In genomic region chr9:8003301-8004271, GRCm38 (mm10) we compare ENCODE assay signal across 8 mouse cellular contexts. TPM values are rescaled to one million over a fixed set of nuclear protein-coding genes. Genes with fewer than 3 reads are reported as not detected.
A peak's percentile ranks its signal among the peaks of the same experiment; 100 is the strongest.
DNase-seq lines count a peak whose midpoint lies in the region; ATAC-seq lines count a peak whose summit lies in the region.

No protein-coding gene starts in this region.

- intact Hi-C loops in left cerebral cortex, postnatal 14 days (cut with DNase I) = no loop called here

- no peaks in the 10 kb centered on the region for H3K9me3 ChIP-seq in hindbrain, embryonic 16.5 days (ENCODE audit: control insufficient read depth, low read length)

- H3K4me1 ChIP-seq in hindbrain, embryonic 16.5 days (ENCODE audit: control insufficient read depth, insufficient read depth, low read depth, low read length) = peaks cover 7% of the 10 kb centered on the region

- peak; percentile 74 for ATAC-seq in hindbrain, embryonic 16.5 days
- 0 out of 2 replicates have a peak, but pooled peaks have one; percentile 42 for ATAC-seq in megakaryocyte-erythroid progenitor cell, adult 5-6 weeks (replicated peaks; ENCODE audit: low FRiP score, low TSS enrichment, poor library complexity, severe bottlenecking)
- ATAC-seq in inflammation-experienced regulatory T-cells, adult 6 months = no peak

- DNase-seq in adrenal gland, adult 18-20 months (ENCODE audit: low spot score in 2 of 2) = peak; percentile 59 to 73
- DNase-seq in cerebellum, postnatal 36 days = peak; percentile 17 to 29
- DNase-seq in gastrocnemius, adult 8-10 months (ENCODE audit: low spot score in 2 of 2) = peak; percentile 40 to 41
- DNase-seq in left cerebral cortex, postnatal 14 days (ENCODE audit: low spot score in 2 of 2) = peak; percentile 16 to 25
- peak; percentile 50 for DNase-seq in right cerebral cortex, postnatal 4 days

- peak overlapping the region; percentile 72 for H3K4me3 ChIP-seq in hindbrain, embryonic 16.5 days (ENCODE audit: low read length)

- H3K36me3 ChIP-seq in hindbrain, embryonic 16.5 days (ENCODE audit: control insufficient read depth, insufficient read depth, low read length) = no peaks in the 10 kb centered on the region

- H3K9ac ChIP-seq in hindbrain, embryonic 16.5 days (ENCODE audit: low read depth, low read length) = peak overlapping the region; percentile 71

- H3K27ac ChIP-seq in hindbrain, embryonic 16.5 days (ENCODE audit: low read depth, low read length) = peak overlapping the region; percentile 87

- H3K4me2 ChIP-seq in hindbrain, embryonic 16.5 days (ENCODE audit: low read length) = peak overlapping the region; percentile 84

- no peaks in the 10 kb centered on the region for H3K27me3 ChIP-seq in hindbrain, embryonic 16.5 days (replicated peaks; ENCODE audit: control insufficient read depth, insufficient read depth, low read length)

- under 1% methylated on average over 68 of the region's 82 CpGs for WGBS in hindbrain, embryonic 16.5 days

RNA-seq across cellular contexts. Expression of gene Yap1, which starts 0.8 kb away (rescaled TPM):
- total RNA-seq in adrenal gland, adult 18-20 months (2021) = 10 to 100 TPM; 72.0 to 83.7 TPM
- 10 to 100 TPM; 34.6 to 42.5 (median 36.6) TPM for total RNA-seq in gastrocnemius, adult 8-10 months (2022)
- polyA plus RNA-seq in hindbrain, embryonic 16.5 days (2015; fragmentation: Nextera tagmentation; extraction: Ambion mirVana) = 6.7 and 9.8 TPM in 2 replicates
- total RNA-seq in left cerebral cortex, postnatal 14 days (2021) = 10 to 100 TPM; 15.7 to 17.3 TPM
- 0.24 TPM in 1 of 2 replicates, not detected in the other for total RNA-seq in megakaryocyte-erythroid progenitor cell, adult 5-6 weeks (2014; fragmentation: Nextera tagmentation)
- not detected in 2 replicates for total RNA-seq in megakaryocyte-erythroid progenitor cell, adult 5-6 weeks (2017)
- polyA plus RNA-seq in inflammation-experienced regulatory T-cells, adult 6 months (2017; shearing (Covaris generic)) = not detected

RNA-seq across cellular contexts. Expression of gene Cfap300, which starts 39.0 kb away (rescaled TPM):
- 1 to 10 TPM; 2.7 to 2.8 TPM for total RNA-seq in adrenal gland, adult 18-20 months (2021)
- total RNA-seq in gastrocnemius, adult 8-10 months (2022) = under 1 TPM in 1 of 4 experiments, not detected in 3; 0.39 TPM
- 13.5 and 16.9 TPM in 2 replicates for polyA plus RNA-seq in hindbrain, embryonic 16.5 days (2015; fragmentation: Nextera tagmentation; extraction: Ambion mirVana)
- total RNA-seq in left cerebral cortex, postnatal 14 days (2021) = 1 to 10 TPM; 6.8 to 7.4 TPM
- not detected in 2 replicates for total RNA-seq in megakaryocyte-erythroid progenitor cell, adult 5-6 weeks (2014; fragmentation: Nextera tagmentation)
- total RNA-seq in megakaryocyte-erythroid progenitor cell, adult 5-6 weeks (2017) = 1.9 TPM in 1 of 2 replicates, not detected in the other
- polyA plus RNA-seq in inflammation-experienced regulatory T-cells, adult 6 months (2017; shearing (Covaris generic)) = under 1 TPM in 2 of 3 experiments, not detected in 1; 0.30 to 0.61 TPM

Comparison
In these comparisons a context has a peak if more than half of its experiments do, and no peak if none do; other contexts are left out.
1. RNA of gene Yap1, which starts 0.8 kb away (total RNA-seq): 72.0 to 83.7 TPM in adrenal gland, adult 18-20 months, 34.6 to 42.5 TPM in gastrocnemius, adult 8-10 months and 15.7 to 17.3 TPM in left cerebral cortex, postnatal 14 days; 0.24 TPM in megakaryocyte-erythroid progenitor cell, adult 5-6 weeks; every median in the first group is over 10 times any median in the second.
2. Peak in every context shown above with its lines, with median percentiles within 50 percentile points of each other: DNase-seq.